Mouse (Mus musculus) monocyte, adult 5-6 weeks (primary cell): ENCODE results near the gene Rhbdf1. TPM values are rescaled to one million over a fixed set of nuclear protein-coding genes. Genes with fewer than 3 reads are reported as not detected.

Experiments used
- ATAC-seq: fragments of 153-309, 156-312 bp; replicated peaks from 2 replicates; pipeline ENCODE4 v1.8.0; 2017; ENCODE audit warnings: mild to moderate bottlenecking; ENCODE audit not compliant: low TSS enrichment, insufficient number of reproducible peaks, severe bottlenecking, poor library complexity, low FRiP score
- total RNA-seq: library from RNA; stranded (forward); fragments of 200-1000, 200-491, 200-594 nt; gene quantifications from 3 replicates; pipeline ENCODE4 v1.2.3, GENCODE M21; 2017

The Rhbdf1 gene
- total RNA-seq, 1 experiment from 2014 or later: 0.48 TPM

DNA sequence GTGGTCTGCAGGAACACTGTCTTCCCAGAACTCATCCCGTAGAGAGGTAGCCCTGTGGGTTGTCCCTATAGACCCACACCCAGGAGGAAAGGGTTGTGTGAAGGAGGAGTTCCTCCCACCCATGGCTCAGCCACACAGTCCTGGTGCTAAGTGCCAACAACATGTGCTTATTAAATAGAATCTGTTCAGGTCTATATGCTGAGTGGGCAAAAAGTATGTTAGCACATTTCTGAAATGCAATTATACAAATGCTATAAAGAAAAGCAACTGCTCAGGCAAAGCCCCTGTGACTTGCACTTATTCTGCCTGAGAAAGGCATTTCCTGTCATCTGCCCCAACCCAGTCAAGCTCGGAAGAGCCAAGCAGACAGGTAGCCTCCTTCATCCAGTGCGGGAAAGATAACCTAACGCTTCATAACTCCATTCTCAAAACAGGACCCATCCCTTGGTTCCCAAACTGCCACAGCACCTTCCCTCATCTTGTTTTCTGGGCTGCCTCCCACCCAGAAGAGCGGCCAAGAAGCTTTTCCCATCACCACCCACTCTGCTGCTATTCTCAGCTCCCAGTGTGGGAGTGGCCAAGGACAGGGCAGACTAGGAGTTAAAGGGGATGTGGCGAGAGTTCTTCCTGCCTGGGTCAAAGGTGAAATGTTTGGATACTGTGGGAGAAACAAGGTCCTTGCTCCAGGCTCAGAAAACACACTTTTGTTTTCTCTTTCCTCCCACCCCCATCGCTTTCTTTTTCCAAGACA is 21.3 kb upstream of the Rhbdf1 start:
- no peak for ATAC-seq

DNA sequence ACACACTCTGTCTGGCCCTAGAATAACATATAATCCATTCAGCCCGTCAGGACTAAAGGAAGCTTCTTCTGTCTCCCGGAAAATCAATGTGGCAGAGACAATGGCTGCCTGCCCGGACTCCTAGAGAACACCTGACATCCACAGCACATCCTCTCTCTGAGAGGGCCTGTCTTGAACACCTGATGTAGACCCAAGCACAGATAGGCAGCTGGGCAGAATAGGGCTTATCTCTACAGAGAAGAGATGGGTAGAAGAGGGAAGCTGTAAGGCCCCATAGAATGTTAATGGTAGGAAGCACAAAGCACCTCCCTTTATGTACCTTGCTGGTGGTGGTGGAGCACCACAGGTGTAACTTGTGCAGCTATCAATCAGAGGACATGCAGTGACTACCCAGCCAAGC is 20.1 kb upstream of the Rhbdf1 start:
- ATAC-seq: no peak

DNA sequence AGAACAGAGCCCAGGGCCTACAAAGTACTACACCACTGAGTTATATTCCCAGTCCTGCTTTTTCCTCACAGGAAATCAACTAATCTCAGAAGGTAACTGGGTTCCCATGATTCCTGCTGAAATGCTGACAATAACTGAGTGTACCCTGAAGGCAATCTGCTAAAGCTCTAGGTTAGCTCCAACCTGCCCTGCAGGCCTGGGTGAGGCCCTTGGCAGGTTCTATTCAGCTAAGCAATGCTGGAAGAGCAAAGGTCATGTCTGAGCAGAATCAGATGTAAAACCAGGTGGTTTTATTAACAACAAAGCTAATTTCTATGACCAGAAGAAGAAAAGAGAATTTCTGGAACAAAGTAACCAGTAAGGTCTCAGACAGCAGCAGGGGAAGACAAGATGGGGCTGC is 19.3 kb upstream of the Rhbdf1 start:
- no peak for ATAC-seq

DNA sequence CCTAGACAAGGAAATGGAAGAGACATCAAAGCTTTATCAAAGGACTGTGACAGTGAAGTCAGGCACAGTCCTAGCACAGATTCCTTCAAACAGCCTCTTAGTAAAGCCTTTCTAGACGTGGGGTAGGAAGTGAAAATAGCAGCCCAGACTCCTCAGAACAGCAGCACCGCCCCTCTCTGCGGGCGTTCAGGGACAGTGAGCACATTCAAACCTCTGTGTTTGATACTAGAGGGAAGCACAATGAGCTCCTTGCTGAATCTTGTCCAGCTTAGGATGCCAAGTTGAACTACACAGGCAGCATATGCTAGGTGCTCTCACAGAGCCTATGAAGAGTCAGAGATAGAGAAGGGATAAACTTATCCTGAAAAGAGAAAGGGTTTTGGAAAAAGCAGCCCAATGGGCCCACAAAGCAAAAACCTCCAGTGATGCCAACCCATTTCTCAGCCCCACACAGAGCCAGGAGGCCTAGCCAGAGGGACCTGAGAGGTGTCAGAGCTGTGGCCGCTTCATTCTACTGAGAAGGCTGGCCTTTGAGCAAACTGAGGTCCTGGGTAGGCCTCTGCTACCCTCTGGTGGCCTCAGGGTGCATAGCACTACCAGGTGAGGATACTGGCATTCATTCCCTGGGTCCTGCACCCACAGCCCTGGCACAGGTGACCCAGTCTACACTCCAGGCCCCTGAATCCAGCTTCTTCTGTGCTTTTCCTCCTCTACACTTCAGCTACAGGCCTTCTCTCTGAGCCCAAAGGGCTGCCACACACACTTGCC is 16.2 kb upstream of the Rhbdf1 start:
- ATAC-seq: peak; percentile 92

DNA sequence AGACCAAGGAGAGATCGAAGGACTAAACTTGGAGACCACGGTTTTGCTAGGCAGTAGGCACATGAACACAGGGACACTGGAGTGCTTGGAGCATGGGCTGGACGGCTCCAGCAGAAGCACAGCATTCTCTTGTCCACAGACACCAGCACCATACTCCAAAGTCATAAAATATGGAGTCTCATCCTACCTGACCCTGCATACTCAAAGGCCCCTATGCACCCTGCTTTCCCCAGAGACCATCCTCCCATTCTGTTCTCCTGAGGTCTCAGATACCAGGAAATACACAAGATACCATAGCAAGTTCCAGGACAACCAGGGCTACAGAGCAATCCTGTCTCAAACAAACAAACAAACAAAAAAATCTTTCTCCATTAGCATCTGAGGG is 15.3 kb upstream of the Rhbdf1 start:
- no peak for ATAC-seq

DNA sequence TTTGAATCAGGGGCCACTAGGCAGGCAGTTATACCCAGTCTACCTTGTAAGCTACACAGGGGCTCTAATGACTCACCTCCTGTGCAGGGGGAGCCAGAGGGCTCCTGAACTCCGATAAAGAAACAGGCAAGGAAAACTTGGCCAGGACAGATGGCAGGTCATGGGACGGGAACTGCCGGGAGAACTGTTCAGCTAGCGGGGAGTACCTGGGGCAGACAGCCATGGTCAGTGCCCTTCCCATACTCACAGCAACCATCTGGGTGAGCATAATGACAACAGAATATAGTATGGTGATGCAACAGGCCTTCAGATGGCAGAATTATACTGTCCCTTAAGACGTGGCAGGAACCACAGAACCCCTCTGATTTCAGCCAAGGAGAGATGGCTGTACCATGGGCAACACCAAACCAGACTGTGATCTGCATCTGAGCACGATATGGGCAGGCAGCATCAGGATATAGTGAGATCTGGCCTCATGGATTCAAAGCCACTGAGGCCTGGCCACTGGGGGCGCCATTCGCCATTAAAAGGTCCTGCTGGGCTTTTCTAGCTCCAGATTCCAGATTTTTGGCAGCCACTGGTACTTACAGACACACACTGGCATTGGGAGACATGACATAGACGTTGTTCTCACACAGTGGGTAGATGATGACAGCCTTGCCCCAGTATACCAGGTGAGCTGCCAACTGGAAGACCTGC is 14.8 kb upstream of the Rhbdf1 start:
- ATAC-seq: no peak

DNA sequence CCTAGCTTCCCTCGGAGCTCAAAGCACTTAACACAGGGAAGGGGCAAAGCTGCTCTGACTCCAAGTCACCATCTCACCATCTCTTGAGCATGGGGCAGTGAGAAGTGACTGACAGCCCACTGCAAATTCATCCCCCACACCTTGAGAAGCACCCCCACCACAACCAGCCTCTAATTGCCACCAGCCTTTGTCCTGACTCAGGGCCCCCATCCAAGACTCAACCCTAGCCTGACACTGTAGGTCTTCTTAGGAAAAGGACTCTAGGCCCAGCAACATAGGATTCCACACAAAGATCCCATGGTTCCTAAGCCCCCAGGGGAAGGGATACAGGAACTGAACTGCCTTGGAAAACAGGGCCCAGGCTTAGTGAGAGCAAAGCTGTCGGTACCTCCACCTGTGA is 14.0 kb upstream of the Rhbdf1 start:
- no peak for ATAC-seq

DNA sequence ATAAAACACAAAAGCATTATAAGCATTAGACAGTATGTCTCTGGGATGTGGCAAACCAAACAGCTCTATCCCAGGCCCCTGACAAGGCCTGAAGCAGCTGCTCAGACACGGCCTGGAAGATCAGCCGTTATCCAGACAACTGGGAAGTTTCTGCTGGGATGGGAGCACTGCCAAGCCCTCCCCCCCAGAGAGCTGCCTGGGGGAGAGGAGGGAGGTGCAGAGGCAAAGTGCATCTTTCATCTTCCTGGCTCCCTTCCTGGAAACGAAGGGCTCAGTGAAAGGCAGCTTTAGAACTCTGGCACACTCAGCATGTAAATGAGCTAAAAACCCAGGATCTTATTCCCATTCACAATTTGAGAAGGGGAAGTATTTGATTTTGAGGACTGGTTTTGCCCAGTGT is 13.5 kb upstream of the Rhbdf1 start:
- no peak for ATAC-seq

DNA sequence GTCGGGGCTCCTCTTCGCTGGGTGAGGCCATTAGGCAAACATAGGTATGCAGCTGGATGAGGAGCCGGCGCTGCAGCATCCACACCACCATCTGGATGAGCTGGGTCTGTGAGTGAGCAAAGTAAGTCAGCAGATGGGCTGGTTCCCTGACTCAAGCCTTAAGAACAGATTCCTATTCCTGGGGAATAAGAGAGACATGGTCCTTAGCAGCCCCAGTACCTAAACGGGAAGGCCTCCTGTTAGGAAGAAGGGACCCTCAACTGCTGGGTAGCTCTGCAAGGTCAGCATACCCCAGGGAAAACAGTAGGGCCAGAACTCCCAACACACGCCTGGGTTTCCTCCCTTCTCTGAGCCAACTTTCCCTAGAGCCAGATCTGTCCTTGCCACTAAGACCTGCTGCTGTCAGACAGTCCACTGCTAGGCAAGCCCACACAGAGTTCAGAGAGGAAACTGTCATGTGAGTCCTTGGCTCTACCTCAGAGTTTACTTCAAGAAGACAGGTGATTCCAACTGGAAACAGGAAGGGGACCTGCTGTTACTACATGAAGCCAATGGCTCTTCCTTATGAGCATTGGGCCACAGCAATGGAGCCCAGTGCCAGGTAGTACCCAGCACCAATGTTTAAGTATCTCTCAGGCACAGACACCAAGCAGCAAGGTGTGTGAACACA is 12.9 kb upstream of the Rhbdf1 start:
- ATAC-seq: no peak

DNA sequence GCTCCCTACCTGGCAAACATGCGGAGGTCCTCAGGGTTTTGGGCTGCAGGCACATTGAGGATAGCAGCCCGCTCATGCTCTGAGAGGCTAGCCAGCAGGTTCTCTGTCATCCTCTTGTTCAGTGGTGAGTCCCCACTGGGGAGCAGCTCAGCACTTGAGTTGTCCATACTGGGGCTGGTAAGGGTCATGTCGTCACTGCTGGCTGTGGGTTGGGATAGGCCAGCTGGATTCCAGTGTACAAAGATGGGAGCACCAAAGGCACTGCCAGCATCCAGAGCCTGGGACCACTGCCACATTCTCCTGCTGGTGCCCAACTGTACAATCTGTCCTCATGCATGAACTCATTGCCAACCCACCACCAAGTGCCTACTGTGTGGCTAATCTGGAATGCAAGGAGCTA is 11.8 kb upstream of the Rhbdf1 start:
- ATAC-seq: no peak

DNA sequence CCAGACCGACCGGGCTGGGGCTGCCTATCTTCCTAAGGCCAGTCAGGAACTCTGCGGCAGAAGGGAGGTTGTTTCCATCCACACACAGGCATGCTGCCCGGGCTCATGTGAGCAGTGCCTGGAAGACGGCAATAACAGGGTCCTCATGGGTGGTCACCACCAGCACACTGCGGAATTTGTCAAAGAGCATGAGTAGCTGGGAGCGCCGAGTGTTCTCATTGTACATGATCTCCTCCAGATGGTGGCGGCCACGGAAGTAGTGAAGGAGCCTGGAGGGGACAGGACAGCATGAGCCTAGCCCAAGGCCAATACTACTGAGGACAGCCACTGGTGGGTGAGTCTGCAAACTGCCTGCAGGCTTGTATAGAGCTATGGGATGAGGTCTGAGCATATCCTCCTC is 10.7 kb upstream of the Rhbdf1 start:
- no peak for ATAC-seq

DNA sequence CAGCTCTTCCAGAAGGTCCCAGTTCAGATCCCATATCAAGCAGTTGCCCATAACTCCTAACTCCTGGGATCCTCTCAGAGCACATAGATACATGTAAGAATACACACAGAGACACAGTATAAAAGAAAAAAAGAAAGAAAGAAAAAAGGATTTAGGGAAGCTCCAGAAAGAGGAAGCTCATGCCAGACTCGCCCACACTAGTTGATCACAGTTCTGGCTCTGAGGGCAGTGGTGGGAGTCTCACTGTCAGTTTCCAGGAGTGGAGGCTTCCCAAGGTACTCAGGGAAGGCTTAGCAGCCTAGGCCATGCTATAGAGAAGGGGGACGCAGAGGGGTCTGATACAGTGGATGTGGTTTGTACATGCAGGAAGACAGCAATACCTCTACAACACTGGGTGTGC is 9.0 kb upstream of the Rhbdf1 start:
- ATAC-seq: no peak

DNA sequence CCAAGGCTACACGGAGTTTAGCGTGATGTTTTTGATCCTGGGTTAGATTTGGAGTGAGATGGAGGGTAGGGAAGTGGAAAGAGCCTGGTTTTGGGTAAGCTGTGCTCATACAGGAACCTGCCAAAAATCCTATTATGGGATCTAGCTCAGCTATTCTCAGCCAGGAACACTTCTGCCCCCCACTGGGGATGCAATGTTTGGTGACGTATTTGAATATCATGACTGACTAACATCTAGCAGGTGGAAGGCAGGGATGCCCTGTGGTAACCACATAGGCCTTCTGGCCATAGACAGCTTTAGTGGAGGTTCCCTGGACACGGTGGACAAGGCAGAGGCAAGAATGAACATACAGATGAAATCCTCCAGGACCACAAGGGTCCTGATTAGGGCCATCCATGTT is 8.1 kb upstream of the Rhbdf1 start:
- ATAC-seq: no peak

DNA sequence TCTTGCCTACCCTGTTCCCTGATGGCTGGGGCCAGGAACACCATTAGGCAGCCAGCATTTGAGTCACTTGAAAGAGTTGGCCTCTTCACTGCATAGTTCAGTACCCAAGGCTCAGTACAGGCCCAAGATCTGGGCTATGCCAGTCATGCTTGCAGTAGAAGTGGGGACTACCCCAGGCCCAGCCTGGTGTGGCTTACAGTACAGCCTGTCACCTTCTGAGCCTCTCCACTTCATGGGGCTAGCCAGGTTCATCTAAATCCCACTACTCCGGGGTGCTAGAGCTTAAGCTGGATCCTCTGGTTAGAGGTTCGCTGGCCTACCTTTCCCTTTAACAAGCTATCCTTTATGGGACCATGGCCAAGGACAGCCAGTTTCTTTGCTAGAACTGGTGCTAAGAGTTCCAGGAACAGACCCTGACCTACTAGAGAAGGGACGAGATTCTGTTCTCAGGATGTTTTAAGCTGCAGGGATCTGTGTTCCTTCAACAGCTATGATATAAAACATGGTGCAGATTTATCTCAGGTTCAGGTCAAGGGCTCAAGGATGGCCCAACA is 6.3 kb upstream of the Rhbdf1 start:
- no peak for ATAC-seq

DNA sequence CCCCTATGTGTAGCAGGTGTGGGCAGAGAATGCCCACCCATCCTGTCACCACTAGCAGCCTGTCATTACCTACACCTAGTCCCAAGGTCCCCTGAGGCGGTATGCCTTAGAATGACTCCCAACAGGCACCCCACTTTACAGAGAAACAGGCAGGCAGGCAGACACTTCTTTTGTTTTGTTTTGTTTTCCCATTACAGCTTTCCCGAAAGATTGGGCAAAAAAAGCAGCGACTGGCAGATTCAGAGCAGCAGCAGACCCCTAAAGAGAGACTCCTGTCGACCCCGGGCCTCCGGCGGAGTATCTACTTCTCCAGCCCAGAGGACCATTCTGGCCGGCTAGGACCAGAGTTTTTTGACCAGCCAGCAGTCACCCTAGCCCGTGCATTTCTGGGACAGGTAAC is 5.5 kb upstream of the Rhbdf1 start:
- no peak for ATAC-seq

DNA sequence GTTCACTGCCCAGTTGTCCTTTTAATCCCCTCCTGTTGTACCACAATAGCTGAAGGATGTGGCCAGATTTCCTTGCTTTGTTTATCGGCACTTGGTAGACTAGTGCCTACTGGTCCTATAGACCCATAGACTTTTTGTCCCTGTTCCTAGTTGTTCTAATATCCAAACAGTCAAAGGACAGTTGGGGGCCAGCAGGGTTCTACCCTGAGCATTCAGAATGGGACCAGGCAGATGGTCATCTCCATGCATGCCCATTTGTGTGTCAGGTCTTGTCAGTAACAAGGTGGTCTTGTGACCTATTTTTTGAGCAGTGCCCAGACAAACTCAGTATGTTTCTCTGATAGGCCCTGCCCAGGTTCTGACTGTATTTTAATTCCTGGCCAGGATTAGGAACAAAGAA is 4.9 kb upstream of the Rhbdf1 start:
- no peak for ATAC-seq

DNA sequence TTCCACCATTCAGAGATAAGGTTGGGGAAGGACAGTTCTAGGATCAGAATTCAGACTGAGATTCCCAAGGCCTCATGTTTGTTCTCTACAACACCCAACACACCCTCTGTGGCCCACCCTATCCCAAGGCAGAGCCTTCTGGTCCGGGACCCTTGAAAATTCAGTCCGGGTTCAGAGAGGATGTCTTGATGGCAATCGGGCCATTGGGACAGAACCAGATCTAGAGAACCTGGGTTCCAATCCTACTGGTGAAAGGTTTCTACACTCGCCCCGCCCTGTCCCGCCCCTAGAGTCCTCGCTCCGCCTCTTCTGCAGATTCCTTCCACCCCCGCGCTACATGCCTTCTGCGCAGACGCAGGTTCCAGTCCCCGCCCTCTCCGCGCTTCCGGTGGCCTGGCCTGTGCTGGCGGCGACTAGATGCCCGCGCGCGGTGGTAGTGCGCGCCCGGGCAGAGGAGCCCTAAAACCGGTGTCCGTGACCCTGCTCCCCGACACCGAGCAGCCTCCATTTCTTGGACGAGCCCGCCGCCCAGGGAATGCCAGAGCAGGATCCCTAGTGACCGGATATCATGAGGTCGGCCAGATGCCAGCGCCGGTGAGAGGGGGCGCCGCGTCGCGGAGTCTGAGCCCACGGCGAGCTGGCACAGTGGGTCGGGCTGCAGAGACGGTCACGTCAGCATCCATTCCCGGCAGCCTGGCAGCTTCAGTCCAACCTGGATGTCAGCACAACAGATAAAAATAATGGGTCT is 4.2 kb upstream of the Rhbdf1 start, which contains the start of gene Mpg:
Gene Mpg, plus strand, starts transcription at position 382 of the 748 bp plus-strand sequence.
- ATAC-seq: peak; percentile 81
